In genomic region chr16:57747357-57748056, GRCm38 (mm10) we compare ENCODE assay signal across 25 mouse cellular contexts. TPM values are rescaled to one million over a fixed set of nuclear protein-coding genes. Genes with fewer than 3 reads are reported as not detected.
DNase-seq lines count a peak whose midpoint lies in the region; ATAC-seq lines count a peak whose summit lies in the region.
"Had no signal": no experiment of that assay in that cellular context is flagged by ENCODE, and none has a peak within 500 bp of the region (broad histone marks: within the 10 kb centered on the region; RNA-seq: fewer than 3 reads in every experiment).

No protein-coding gene starts in this region.

- no peak overlapping the region for H3K9ac ChIP-seq in embryonic facial prominence, embryonic 15.5 days
- H3K9ac ChIP-seq in stomach, embryonic 16.5 days (ENCODE audit: low read length): no peak overlapping the region
- H3K9ac ChIP-seq in kidney, embryonic 14.5 days (ENCODE audit: low read depth, low read length): no peak overlapping the region
- H3K9ac ChIP-seq: neural tube, embryonic 15.5 days had no signal

- no peak overlapping the region for H3K4me3 ChIP-seq in embryonic facial prominence, embryonic 15.5 days (replicated peaks)
- no peak overlapping the region for H3K4me3 ChIP-seq in stomach, embryonic 16.5 days (replicated peaks; ENCODE audit: low read length)
- H3K4me3 ChIP-seq in kidney, embryonic 14.5 days (ENCODE audit: low read length): no peak overlapping the region
- H3K4me3 ChIP-seq: forebrain, embryonic 10.5 days; hindbrain, embryonic 10.5 days; left cerebral cortex, adult 2 months; neural tube, embryonic 15.5 days had no signal

- no peaks in the 10 kb centered on the region for H3K36me3 ChIP-seq in embryonic facial prominence, embryonic 15.5 days
- H3K36me3 ChIP-seq in stomach, embryonic 16.5 days (ENCODE audit: control insufficient read depth, insufficient read depth, low read length): no peaks in the 10 kb centered on the region
- H3K36me3 ChIP-seq in kidney, embryonic 14.5 days (ENCODE audit: control insufficient read depth, insufficient read depth, low read length): no peaks in the 10 kb centered on the region
- H3K36me3 ChIP-seq: forebrain, embryonic 10.5 days; hindbrain, embryonic 10.5 days; neural tube, embryonic 15.5 days had no signal

- peak overlapping the region; percentile 59; the same call in 1 of the 2 replicates for H3K27ac ChIP-seq in embryonic facial prominence, embryonic 15.5 days (replicated peaks)
- H3K27ac ChIP-seq in stomach, embryonic 16.5 days (ENCODE audit: low read length): peak overlapping the region; percentile 76
- H3K27ac ChIP-seq in kidney, embryonic 14.5 days (ENCODE audit: low read depth, low read length): no peak overlapping the region
- H3K27ac ChIP-seq: forebrain, embryonic 10.5 days; hindbrain, embryonic 10.5 days; left cerebral cortex, adult 2 months; neural tube, embryonic 15.5 days had no signal

- H3K27me3 ChIP-seq in embryonic facial prominence, embryonic 15.5 days: no peaks in the 10 kb centered on the region
- H3K27me3 ChIP-seq in stomach, embryonic 16.5 days (ENCODE audit: control insufficient read depth, insufficient read depth, low read length): no peaks in the 10 kb centered on the region
- H3K27me3 ChIP-seq in kidney, embryonic 14.5 days (ENCODE audit: control insufficient read depth, insufficient read depth, low read length): no peaks in the 10 kb centered on the region
- H3K27me3 ChIP-seq: neural tube, embryonic 15.5 days had no signal

- WGBS in embryonic facial prominence, embryonic 15.5 days: 54% methylated on average over 2 of the region's 2 CpGs
- 42% methylated on average over 2 of the region's 2 CpGs for WGBS in stomach, embryonic 16.5 days
- 65% methylated on average over 2 of the region's 2 CpGs for WGBS in kidney, embryonic 14.5 days

- no peaks in the 10 kb centered on the region for H3K9me3 ChIP-seq in embryonic facial prominence, embryonic 15.5 days (replicated peaks)
- H3K9me3 ChIP-seq in stomach, embryonic 16.5 days (replicated peaks; ENCODE audit: control insufficient read depth, low read length): no peaks in the 10 kb centered on the region
- H3K9me3 ChIP-seq in kidney, embryonic 14.5 days (ENCODE audit: control insufficient read depth, low read length): no peaks in the 10 kb centered on the region
- H3K9me3 ChIP-seq: forebrain, embryonic 10.5 days; hindbrain, embryonic 10.5 days; neural tube, embryonic 15.5 days had no signal

- 0 out of 2 replicates have a peak, but pooled peaks have one; percentile 7 for ATAC-seq in frontal cortex, adult (ENCODE audit: low TSS enrichment)
- no peak for ATAC-seq in embryonic facial prominence, embryonic 15.5 days (ENCODE audit: insufficient number of reproducible peaks, low FRiP score, low TSS enrichment, low read depth)
- peak; percentile 79; the same call in 1 of the 2 replicates for ATAC-seq in stomach, embryonic 16.5 days (ENCODE audit: insufficient read depth, low FRiP score)
- ATAC-seq in kidney, embryonic 14.5 days (ENCODE audit: low FRiP score, low TSS enrichment): no peak
- ATAC-seq: CD4-positive, CD25-positive, alpha-beta regulatory T cell, adult 4 months; forebrain, embryonic 16.5 days; hindbrain, embryonic 16.5 days; intestine, embryonic 16.5 days had no signal

- H3K4me1 ChIP-seq in embryonic facial prominence, embryonic 15.5 days: 0 out of 2 replicates have a peak, but pooled peaks cover 12% of the 10 kb centered on the region
- no peaks in the 10 kb centered on the region for H3K4me1 ChIP-seq in stomach, embryonic 16.5 days (ENCODE audit: control insufficient read depth, insufficient read depth, low read length)
- H3K4me1 ChIP-seq in kidney, embryonic 14.5 days (ENCODE audit: control insufficient read depth, insufficient read depth, low read length): no peaks in the 10 kb centered on the region
- H3K4me1 ChIP-seq: hindbrain, embryonic 10.5 days; neural tube, embryonic 15.5 days had no signal

- DNase-seq in frontal cortex, postnatal 10 days (ENCODE audit: low spot score in 2 of 2): no peak
- DNase-seq in heart, adult 9 months (ENCODE audit: low spot score in 2 of 2): peak; percentile 10 to 24
- no peak for DNase-seq in heart, adult 8-10 months (ENCODE audit: low spot score)
- DNase-seq in adrenal gland, adult 18-20 months (ENCODE audit: low spot score in 2 of 2): no peak
- DNase-seq: cerebellum, adult 11-12 months; cerebellum, postnatal 25 days; embryo, embryonic 11 days; heart, postnatal 10 days; left cerebral cortex, postnatal 4 days; lung, postnatal 4 days; right cerebral cortex, adult 18-20 months; right cerebral cortex, postnatal 4 days had no signal

- no peak overlapping the region for H3K4me2 ChIP-seq in embryonic facial prominence, embryonic 15.5 days (replicated peaks)
- H3K4me2 ChIP-seq in stomach, embryonic 16.5 days (ENCODE audit: low read depth, low read length): no peak overlapping the region
- H3K4me2 ChIP-seq in kidney, embryonic 14.5 days (replicated peaks; ENCODE audit: low read depth, low read length): no peak overlapping the region
- H3K4me2 ChIP-seq: heart, embryonic 11.5 days; neural tube, embryonic 15.5 days had no signal

RNA-seq across cellular contexts. Expression of gene Col8a1, which starts 7.0 kb away (rescaled TPM):
- total RNA-seq in heart, adult 8-10 months (2022): 1 to 10 TPM; 5.0 to 8.6 (median 5.4) TPM
- 42.8 and 52.2 TPM in 2 replicates for polyA plus RNA-seq in embryonic facial prominence, embryonic 15.5 days (2015; fragmentation: Nextera tagmentation; extraction: Ambion mirVana)
- 15.6 and 15.8 TPM in 2 replicates for polyA plus RNA-seq in stomach, embryonic 16.5 days (2015; fragmentation: Nextera tagmentation; extraction: Ambion mirVana)
- total RNA-seq in adrenal gland, adult 18-20 months (2021): 1 to 10 TPM; 3.0 to 3.5 TPM
- 0.73 and 0.90 TPM in 2 replicates for polyA plus RNA-seq in kidney, embryonic 14.5 days (2014; fragmentation: Nextera tagmentation; extraction: Ambion mirVana)
- polyA plus RNA-seq: CD4-positive, CD25-positive, alpha-beta regulatory T cell, adult 4 months had no signal

Comparison
In these comparisons a context has a peak if more than half of its experiments do, and no peak if none do; other contexts are left out.
1. DNase-seq: peak in heart, adult 9 months (2 of 2); none in frontal cortex, postnatal 10 days (0 of 2), heart, adult 8-10 months (single experiment) and adrenal gland, adult 18-20 months (0 of 2).
2. ATAC-seq: peak in frontal cortex, adult (single experiment) and stomach, embryonic 16.5 days (single experiment); none in embryonic facial prominence, embryonic 15.5 days (single experiment) and kidney, embryonic 14.5 days (single experiment).